Mouse (Mus musculus) CD4-positive, CD25-positive, alpha-beta regulatory T cell, adult 4 months (primary cell): ENCODE results near the gene Epha5. TPM values are rescaled to one million over a fixed set of nuclear protein-coding genes. Genes with fewer than 3 reads are reported as not detected.

Experiments
- ATAC-seq: one replicate; pipeline ENCODE4 v1.8.0; 2017
- polyA plus RNA-seq, 2 experiments: library from polyadenylated mRNA; unstranded; fragments of 100-300 nt; shearing (Covaris generic); gene quantifications; one replicate each; pipeline ENCODE4 v1.2.1; 2017

Epha5 gene
- polyA plus RNA-seq, 2 experiments from 2014 or later: not detected

- no peak for ATAC-seq
Measured at GRCm38 (mm10) chr5:84298878-84299736, 118.1 kb downstream of the Epha5 start.

GRCm38 (mm10) chr5:84289429-84289977 lies 127.7 kb downstream of the Epha5 start:
- no peak for ATAC-seq

GRCm38 (mm10) chr5:84281290-84282017 lies 135.7 kb downstream of the Epha5 start:
- no peak for ATAC-seq

- no peak for ATAC-seq
Measured at GRCm38 (mm10) chr5:84276996-84277395, 140.2 kb downstream of the Epha5 start.

- no peak for ATAC-seq
Measured at GRCm38 (mm10) chr5:84265407-84265806, 151.8 kb downstream of the Epha5 start.

- no peak for ATAC-seq
Measured at GRCm38 (mm10) chr5:84263999-84264398, 153.2 kb downstream of the Epha5 start.

- ATAC-seq: no peak
Measured at GRCm38 (mm10) chr5:84229971-84230370, 187.2 kb downstream of the Epha5 start.

- ATAC-seq: no peak
Measured at GRCm38 (mm10) chr5:84208609-84209008, 208.6 kb downstream of the Epha5 start.

GRCm38 (mm10) chr5:84193348-84193747 lies 223.8 kb downstream of the Epha5 start:
- ATAC-seq: no peak

GRCm38 (mm10) chr5:84184189-84184588 lies 233.0 kb downstream of the Epha5 start:
- ATAC-seq: no peak

- ATAC-seq: no peak
Measured at GRCm38 (mm10) chr5:84153095-84153494, 264.1 kb downstream of the Epha5 start.

- ATAC-seq: no peak
Measured at GRCm38 (mm10) chr5:84142138-84142537, 275.0 kb downstream of the Epha5 start.

GRCm38 (mm10) chr5:84095947-84096346 lies 321.2 kb downstream of the Epha5 start:
- no peak for ATAC-seq

- no peak for ATAC-seq
Measured at GRCm38 (mm10) chr5:84081321-84081720, 335.9 kb downstream of the Epha5 start.

- no peak for ATAC-seq
Measured at GRCm38 (mm10) chr5:84070976-84071375, 346.2 kb downstream of the Epha5 start.

GRCm38 (mm10) chr5:84053880-84054279 lies 363.3 kb downstream of the Epha5 start:
- no peak for ATAC-seq

- no peak for ATAC-seq
Measured at GRCm38 (mm10) chr5:84037250-84037963, 379.8 kb downstream of the Epha5 start.
